Mouse (Mus musculus): ENCODE measurements around the gene Rbfox1. TPM values are rescaled to one million over a fixed set of nuclear protein-coding genes. Genes with fewer than 3 reads are reported as not detected.

The Rbfox1 gene
- polyA plus RNA-seq, 1 experiment from 2014 or later: 4.5 TPM

DNA sequence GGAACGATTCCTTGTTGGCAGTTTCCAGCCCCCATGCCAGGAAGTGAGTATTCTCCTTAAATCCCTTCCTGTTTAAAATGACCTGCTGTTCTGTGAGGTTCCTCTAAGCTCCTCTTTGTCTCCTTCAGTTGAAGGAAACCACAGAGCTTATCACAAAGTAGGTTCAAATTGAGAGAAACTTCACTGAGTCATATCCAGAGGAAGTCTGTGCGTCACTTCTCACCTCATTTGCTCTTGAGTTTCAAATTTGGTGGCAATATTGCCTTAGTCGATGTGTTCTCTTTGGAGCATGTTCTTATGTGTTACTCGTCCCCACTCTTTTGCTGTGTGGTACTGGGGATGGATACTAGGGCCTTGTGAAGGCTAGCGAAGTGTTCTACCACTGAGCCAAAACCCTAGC lies 243.2 kb downstream of the Rbfox1 start:
- Histone ChIP-seq H3K4me1 (ENCODE audit: control insufficient read depth, insufficient read depth, low read length) (no peaks in the 10 kb centered on the region), H3K36me3 (ENCODE audit: control insufficient read depth, insufficient read depth, low read length) (no peaks in the 10 kb centered on the region), H3K4me3 (replicated peaks; ENCODE audit: low read length) (no peak overlapping the region), H3K9me3 (replicated peaks; ENCODE audit: control insufficient read depth, low read length) (no peaks in the 10 kb centered on the region), H3K9ac (ENCODE audit: low read length) (no peak overlapping the region), H3K27me3 (ENCODE audit: control insufficient read depth, insufficient read depth, low read length) (no peaks in the 10 kb centered on the region), H3K27ac (ENCODE audit: low read length) (no peak overlapping the region), H3K4me2 (ENCODE audit: low read depth, low read length) (no peak overlapping the region)
- ATAC-seq (ENCODE audit: insufficient read depth, low FRiP score): no peak
- WGBS: 68% methylated on average over 5 of the region's 5 CpGs

DNA sequence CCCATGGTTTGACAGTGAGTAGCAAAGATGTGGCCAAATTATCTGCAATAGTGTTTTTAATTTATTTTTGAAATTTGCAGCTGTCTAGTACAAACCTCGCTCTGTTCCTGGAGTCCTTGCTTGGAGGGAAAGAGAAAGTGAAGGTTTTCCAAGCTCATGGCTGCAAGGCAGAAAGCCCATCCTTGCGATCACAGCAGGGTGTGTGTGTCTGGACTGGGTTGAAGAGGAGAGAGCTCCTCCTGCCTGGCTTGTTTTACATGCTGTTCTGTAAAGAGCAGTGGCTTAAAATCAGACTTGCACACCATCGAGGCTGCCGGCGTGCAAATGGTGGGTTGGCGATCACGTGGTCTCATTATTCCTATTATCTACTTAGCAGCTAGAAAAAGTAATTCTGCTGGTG lies 249.9 kb downstream of the Rbfox1 start:
- Histone ChIP-seq H3K4me1 (ENCODE audit: control insufficient read depth, insufficient read depth, low read length) (no peaks in the 10 kb centered on the region), H3K4me3 (replicated peaks; ENCODE audit: low read length) (no peak overlapping the region), H3K27me3 (ENCODE audit: control insufficient read depth, insufficient read depth, low read length) (no peaks in the 10 kb centered on the region), H3K9ac (ENCODE audit: low read length) (no peak overlapping the region), H3K36me3 (ENCODE audit: control insufficient read depth, insufficient read depth, low read length) (no peaks in the 10 kb centered on the region), H3K27ac (ENCODE audit: low read length) (no peak overlapping the region), H3K4me2 (ENCODE audit: low read depth, low read length) (no peak overlapping the region), H3K9me3 (replicated peaks; ENCODE audit: control insufficient read depth, low read length) (no peaks in the 10 kb centered on the region)
- 80% methylated on average over 7 of the region's 7 CpGs for WGBS
- ATAC-seq (ENCODE audit: insufficient read depth, low FRiP score): no peak

DNA sequence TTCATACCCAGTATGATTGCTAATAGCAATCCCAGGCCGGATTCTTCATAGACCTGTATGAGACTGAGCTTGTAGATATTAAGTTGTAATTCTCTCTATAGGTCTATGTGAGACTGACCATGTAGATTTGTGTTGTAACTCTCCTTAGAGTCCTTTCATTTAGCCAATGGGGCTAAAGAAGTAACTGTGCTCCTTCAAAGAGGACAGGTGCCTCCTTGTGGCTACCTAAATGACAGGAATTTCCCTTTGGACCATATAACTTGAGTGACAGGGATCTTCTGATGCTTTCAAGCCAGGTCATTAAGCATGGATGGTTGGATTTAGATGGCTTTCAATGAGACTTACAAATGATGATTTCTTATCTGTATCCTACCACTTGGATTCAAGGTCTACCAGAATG lies 254.3 kb downstream of the Rbfox1 start:
- Histone ChIP-seq H3K36me3 (ENCODE audit: control insufficient read depth, insufficient read depth, low read length) (no peaks in the 10 kb centered on the region), H3K4me3 (replicated peaks; ENCODE audit: low read length) (no peak overlapping the region), H3K9ac (ENCODE audit: low read length) (no peak overlapping the region), H3K9me3 (replicated peaks; ENCODE audit: control insufficient read depth, low read length) (no peaks in the 10 kb centered on the region), H3K27ac (ENCODE audit: low read length) (no peak overlapping the region), H3K27me3 (ENCODE audit: control insufficient read depth, insufficient read depth, low read length) (no peaks in the 10 kb centered on the region), H3K4me1 (ENCODE audit: control insufficient read depth, insufficient read depth, low read length) (no peaks in the 10 kb centered on the region), H3K4me2 (ENCODE audit: low read depth, low read length) (no peak overlapping the region)
- ATAC-seq (ENCODE audit: insufficient read depth, low FRiP score): no peak
- 86% methylated on average over 1 of the region's 1 CpGs for WGBS

DNA sequence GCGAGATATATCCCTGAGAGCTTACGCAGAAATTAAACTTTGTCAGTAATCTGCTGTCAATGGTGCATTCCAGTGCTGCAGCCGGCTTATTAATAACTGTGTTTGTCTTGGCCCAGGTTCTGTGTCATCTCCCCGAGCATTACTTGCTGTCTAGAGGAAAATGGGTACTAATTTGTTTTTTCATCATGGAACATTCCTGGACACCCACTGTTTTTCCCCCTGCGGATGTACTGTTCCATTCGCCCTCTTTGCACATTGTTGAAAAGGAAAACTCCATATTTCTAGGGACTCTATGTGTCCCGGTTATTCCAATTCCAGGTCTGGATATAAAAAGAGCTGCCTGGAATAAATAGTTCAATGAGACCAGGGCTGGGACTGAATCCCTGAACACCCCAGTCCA lies 262.8 kb downstream of the Rbfox1 start:
- H3K27me3 ChIP-seq (ENCODE audit: control insufficient read depth, insufficient read depth, low read length): no peaks in the 10 kb centered on the region
- H3K27ac ChIP-seq (ENCODE audit: low read length): no peak overlapping the region
- no peak overlapping the region for H3K4me3 ChIP-seq (replicated peaks; ENCODE audit: low read length)
- H3K36me3 ChIP-seq (ENCODE audit: control insufficient read depth, insufficient read depth, low read length): no peaks in the 10 kb centered on the region
- 62% methylated on average over 7 of the region's 7 CpGs for WGBS
- H3K4me2 ChIP-seq (ENCODE audit: low read depth, low read length): no peak overlapping the region
- H3K9ac ChIP-seq (ENCODE audit: low read length): no peak overlapping the region
- H3K9me3 ChIP-seq (replicated peaks; ENCODE audit: control insufficient read depth, low read length): no peaks in the 10 kb centered on the region
- no peaks in the 10 kb centered on the region for H3K4me1 ChIP-seq (ENCODE audit: control insufficient read depth, insufficient read depth, low read length)
- ATAC-seq (ENCODE audit: insufficient read depth, low FRiP score): no peak

DNA sequence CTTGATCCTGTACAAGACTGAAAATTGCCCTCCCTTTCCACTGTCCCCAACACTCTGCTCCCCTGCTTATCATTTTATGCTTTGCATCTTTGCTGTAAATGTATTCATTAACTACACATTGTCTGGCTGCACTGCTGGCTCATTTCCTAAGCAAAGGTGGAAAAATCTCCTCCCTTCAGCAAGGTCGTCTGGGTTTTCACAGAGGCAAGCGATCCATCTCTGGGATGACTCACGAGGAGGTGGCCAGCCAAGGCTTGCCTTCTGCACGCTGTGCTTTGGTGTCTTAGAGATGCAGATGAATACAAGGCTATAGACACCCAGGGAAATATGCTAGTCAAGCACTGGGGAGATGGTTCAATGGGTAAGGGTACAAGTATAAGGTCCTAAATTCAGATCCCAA lies 264.2 kb downstream of the Rbfox1 start:
- 71% methylated on average over 4 of the region's 4 CpGs for WGBS
- H3K4me3 ChIP-seq (replicated peaks; ENCODE audit: low read length): no peak overlapping the region
- no peak for ATAC-seq (ENCODE audit: insufficient read depth, low FRiP score)

DNA sequence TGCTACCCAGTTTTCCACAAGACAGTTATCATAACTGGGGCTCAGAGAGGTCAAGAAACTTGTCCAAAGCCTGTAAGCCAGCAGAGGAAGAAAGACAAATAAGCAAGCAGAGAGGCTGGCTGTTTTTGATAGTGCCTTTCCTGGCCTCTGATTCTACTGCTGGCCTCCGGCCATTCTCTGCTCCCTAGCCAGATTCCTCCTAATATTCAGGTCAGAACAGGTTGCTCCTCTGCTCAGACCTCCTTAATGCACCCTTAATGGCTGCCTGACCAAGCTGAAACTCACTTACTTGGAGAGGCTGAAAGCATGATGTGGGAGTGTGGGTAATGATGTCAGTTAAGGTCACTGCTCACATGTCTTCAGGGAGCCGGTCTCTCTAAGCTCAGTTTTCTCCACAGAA lies 270.4 kb downstream of the Rbfox1 start:
- H3K36me3 ChIP-seq (ENCODE audit: control insufficient read depth, insufficient read depth, low read length): no peaks in the 10 kb centered on the region
- 54% methylated on average over 2 of the region's 2 CpGs for whole genome bisulfite sequencing
- no peak overlapping the region for H3K4me3 ChIP-seq (replicated peaks; ENCODE audit: low read length)
- H3K9me3 ChIP-seq (replicated peaks; ENCODE audit: control insufficient read depth, low read length): no peaks in the 10 kb centered on the region
- H3K27ac ChIP-seq (ENCODE audit: low read length): no peak overlapping the region
- H3K4me1 ChIP-seq (ENCODE audit: control insufficient read depth, insufficient read depth, low read length): no peaks in the 10 kb centered on the region
- no peak overlapping the region for H3K4me2 ChIP-seq (ENCODE audit: low read depth, low read length)
- H3K27me3 ChIP-seq (ENCODE audit: control insufficient read depth, insufficient read depth, low read length): no peaks in the 10 kb centered on the region
- no peak for ATAC-seq (ENCODE audit: insufficient read depth, low FRiP score)
- no peak overlapping the region for H3K9ac ChIP-seq (ENCODE audit: low read length)

More for the DNA sequence above, 264.2 kb downstream of the Rbfox1 start:
- no peaks in the 10 kb centered on the region for H3K4me1 ChIP-seq (ENCODE audit: control insufficient read depth, insufficient read depth, low read length)
- no peaks in the 10 kb centered on the region for H3K9me3 ChIP-seq (replicated peaks; ENCODE audit: control insufficient read depth, low read length)
- no peaks in the 10 kb centered on the region for H3K36me3 ChIP-seq (ENCODE audit: control insufficient read depth, insufficient read depth, low read length)
- H3K9ac ChIP-seq (ENCODE audit: low read length): no peak overlapping the region
- no peak overlapping the region for H3K4me2 ChIP-seq (ENCODE audit: low read depth, low read length)
- H3K27me3 ChIP-seq (ENCODE audit: control insufficient read depth, insufficient read depth, low read length): no peaks in the 10 kb centered on the region
- no peak overlapping the region for H3K27ac ChIP-seq (ENCODE audit: low read length)

DNA sequence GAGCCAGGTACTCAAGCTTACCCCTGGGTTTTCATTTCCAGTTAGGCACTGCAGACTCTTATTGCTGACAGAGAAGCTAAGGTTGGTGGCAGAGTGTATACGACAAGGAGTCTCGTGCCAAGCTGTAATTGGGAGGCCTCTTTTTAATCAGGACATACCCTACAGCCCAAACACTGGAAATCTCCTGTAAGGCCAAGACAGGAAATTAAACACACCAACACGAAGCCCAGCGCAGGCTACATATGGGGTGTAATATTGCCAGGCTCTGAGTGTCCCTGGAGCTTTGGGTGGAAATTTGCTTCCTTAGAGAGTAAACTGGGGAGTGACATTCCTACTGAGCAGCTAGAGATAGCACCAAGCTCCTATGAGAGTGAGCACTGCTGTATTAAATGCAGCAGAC lies 279.3 kb downstream of the Rbfox1 start:
- Histone ChIP-seq H3K4me3 (replicated peaks; ENCODE audit: low read length) (no peak overlapping the region), H3K9ac (ENCODE audit: low read length) (no peak overlapping the region), H3K9me3 (replicated peaks; ENCODE audit: control insufficient read depth, low read length) (no peaks in the 10 kb centered on the region), H3K4me1 (ENCODE audit: control insufficient read depth, insufficient read depth, low read length) (no peaks in the 10 kb centered on the region), H3K4me2 (ENCODE audit: low read depth, low read length) (no peak overlapping the region), H3K27ac (ENCODE audit: low read length) (no peak overlapping the region), H3K27me3 (ENCODE audit: control insufficient read depth, insufficient read depth, low read length) (no peaks in the 10 kb centered on the region), H3K36me3 (ENCODE audit: control insufficient read depth, insufficient read depth, low read length) (no peaks in the 10 kb centered on the region)
- no peak for ATAC-seq (ENCODE audit: insufficient read depth, low FRiP score)
- WGBS: 77% methylated on average over 4 of the region's 4 CpGs

DNA sequence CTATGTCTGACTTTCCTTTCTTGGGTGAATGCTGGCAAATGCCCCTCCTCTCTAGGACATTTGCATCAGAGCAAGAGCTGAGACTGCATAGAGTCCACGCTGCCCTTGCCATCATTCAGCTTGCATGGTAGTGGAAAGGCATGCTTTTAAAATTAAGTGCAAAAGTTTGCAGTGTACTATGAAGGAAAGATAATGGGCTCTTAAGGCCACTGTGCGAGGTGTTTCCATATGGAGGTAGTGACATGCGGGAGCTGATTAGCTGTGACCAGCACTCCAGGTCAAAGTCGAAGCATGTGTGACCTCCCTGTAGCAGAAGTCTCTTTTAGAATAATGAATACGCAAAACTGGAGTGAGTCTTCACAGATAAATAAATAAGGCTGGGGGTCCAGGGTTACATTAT lies 284.2 kb downstream of the Rbfox1 start:
- ATAC-seq (ENCODE audit: insufficient read depth, low FRiP score): no peak
- no peak overlapping the region for H3K4me3 ChIP-seq (replicated peaks; ENCODE audit: low read length)
- 67% methylated on average over 5 of the region's 5 CpGs for WGBS
- no peaks in the 10 kb centered on the region for H3K36me3 ChIP-seq (ENCODE audit: control insufficient read depth, insufficient read depth, low read length)
- H3K9me3 ChIP-seq (replicated peaks; ENCODE audit: control insufficient read depth, low read length): no peaks in the 10 kb centered on the region
- H3K4me2 ChIP-seq (ENCODE audit: low read depth, low read length): no peak overlapping the region
- H3K9ac ChIP-seq (ENCODE audit: low read length): no peak overlapping the region
- H3K27ac ChIP-seq (ENCODE audit: low read length): no peak overlapping the region
- H3K4me1 ChIP-seq (ENCODE audit: control insufficient read depth, insufficient read depth, low read length): no peaks in the 10 kb centered on the region
- no peaks in the 10 kb centered on the region for H3K27me3 ChIP-seq (ENCODE audit: control insufficient read depth, insufficient read depth, low read length)

DNA sequence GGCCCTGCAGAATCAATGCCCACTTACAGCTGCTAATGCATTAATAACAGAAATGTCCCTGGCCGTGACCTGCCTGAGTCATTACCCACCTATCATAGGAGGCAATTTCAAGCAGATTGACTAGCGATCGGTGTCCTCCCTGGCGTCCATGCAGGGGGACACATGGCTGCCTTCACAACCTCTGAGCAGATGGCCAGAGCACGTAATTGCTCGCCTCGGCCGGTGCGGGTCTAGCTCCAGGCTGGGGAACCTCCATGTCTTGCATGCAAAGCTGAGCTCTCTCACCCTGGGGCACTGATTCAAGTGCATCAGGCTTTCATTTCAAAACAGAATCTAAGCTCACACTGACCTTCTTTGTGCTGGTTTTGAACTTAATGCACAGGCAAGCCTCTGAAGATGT lies 295.7 kb downstream of the Rbfox1 start:
- Histone ChIP-seq H3K4me2 (ENCODE audit: low read depth, low read length) (no peak overlapping the region), H3K27ac (ENCODE audit: low read length) (no peak overlapping the region), H3K27me3 (ENCODE audit: control insufficient read depth, insufficient read depth, low read length) (no peaks in the 10 kb centered on the region), H3K4me3 (replicated peaks; ENCODE audit: low read length) (no peak overlapping the region), H3K9ac (ENCODE audit: low read length) (no peak overlapping the region), H3K9me3 (replicated peaks; ENCODE audit: control insufficient read depth, low read length) (no peaks in the 10 kb centered on the region), H3K4me1 (ENCODE audit: control insufficient read depth, insufficient read depth, low read length) (no peaks in the 10 kb centered on the region), H3K36me3 (ENCODE audit: control insufficient read depth, insufficient read depth, low read length) (no peaks in the 10 kb centered on the region)
- WGBS: 92% methylated on average over 9 of the region's 9 CpGs
- no peak for ATAC-seq (ENCODE audit: insufficient read depth, low FRiP score)

DNA sequence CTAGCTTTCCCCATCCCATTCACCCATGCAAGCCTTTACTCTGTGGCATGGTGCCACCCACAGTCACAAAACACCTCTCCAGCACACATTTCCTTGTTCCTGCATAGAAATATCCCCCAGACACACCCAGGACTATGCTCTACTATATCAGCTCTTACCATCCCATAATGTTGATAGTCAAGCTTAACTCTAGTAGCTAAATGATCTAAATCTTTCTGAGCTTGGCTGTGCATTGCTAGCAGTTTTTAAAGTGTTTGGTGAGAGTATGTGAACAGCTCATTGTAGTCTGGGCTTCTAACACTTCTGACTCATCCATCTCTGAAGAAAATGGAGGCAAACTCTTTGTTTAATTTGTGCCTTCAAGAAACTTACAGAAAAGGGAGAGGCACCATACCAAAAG lies 297.2 kb downstream of the Rbfox1 start:
- Histone ChIP-seq H3K9ac (ENCODE audit: low read length) (no peak overlapping the region), H3K27me3 (ENCODE audit: control insufficient read depth, insufficient read depth, low read length) (no peaks in the 10 kb centered on the region), H3K36me3 (ENCODE audit: control insufficient read depth, insufficient read depth, low read length) (no peaks in the 10 kb centered on the region), H3K4me2 (ENCODE audit: low read depth, low read length) (no peak overlapping the region), H3K9me3 (replicated peaks; ENCODE audit: control insufficient read depth, low read length) (no peaks in the 10 kb centered on the region), H3K4me1 (ENCODE audit: control insufficient read depth, insufficient read depth, low read length) (no peaks in the 10 kb centered on the region), H3K27ac (ENCODE audit: low read length) (no peak overlapping the region), H3K4me3 (replicated peaks; ENCODE audit: low read length) (no peak overlapping the region)
- ATAC-seq (ENCODE audit: insufficient read depth, low FRiP score): no peak

Measured in stomach, embryonic 16.5 days (tissue).